Mouse (Mus musculus) forebrain, embryonic 16.5 days (tissue): ENCODE data around the gene Mrps12. TPM values are rescaled to one million over a fixed set of nuclear protein-coding genes. Genes with fewer than 3 reads are reported as not detected.

Experiments
- ATAC-seq: fragments of 200-750 bp; cut with Nextera tagmentation; 2 replicates; pipeline ENCODE4 v1.8.0; 2017; ENCODE audit warnings: mild to moderate bottlenecking, moderate library complexity
- H3K27ac ChIP-seq: fragments of 300-500 bp; sonication (generic); 2 replicates; pipeline ENCODE4 v1.5.1; 2014; ENCODE audit warnings: low read length, control low read depth
- H3K27me3 ChIP-seq: fragments of 300-500 bp; sonication (generic); replicated peaks from 2 replicates; pipeline ENCODE4 v1.6.1; 2014; ENCODE audit warnings: low read length; ENCODE audit not compliant: control insufficient read depth, insufficient read depth
- H3K36me3 ChIP-seq: fragments of 300-500 bp; sonication (generic); 2 replicates; pipeline ENCODE4 v1.6.1; 2014; ENCODE audit not compliant: control insufficient read depth, insufficient read depth
- H3K4me1 ChIP-seq: fragments of 300-500 bp; sonication (generic); replicated peaks from 2 replicates; pipeline ENCODE4 v1.6.1; 2014; ENCODE audit warnings: low read length; ENCODE audit not compliant: control insufficient read depth, insufficient read depth
- H3K4me2 ChIP-seq: fragments of 300-500 bp; sonication (generic); 2 replicates; pipeline ENCODE4 v1.6.1; 2014; ENCODE audit warnings: mild to moderate bottlenecking, low read length, control low read depth
- H3K4me3 ChIP-seq: fragments of 300-500 bp; sonication (generic); replicated peaks from 2 replicates; pipeline ENCODE4 v1.5.1; 2014; ENCODE audit warnings: mild to moderate bottlenecking, low read length, control low read depth
- H3K9ac ChIP-seq: fragments of 300-500 bp; sonication (generic); replicated peaks from 2 replicates; pipeline ENCODE4 v1.6.1; 2014; ENCODE audit warnings: low read depth, low read length, control low read depth
- H3K9me3 ChIP-seq: fragments of 300-500 bp; sonication (generic); 2 replicates; pipeline ENCODE4 v1.6.1; 2016; ENCODE audit warnings: low read length; ENCODE audit not compliant: control insufficient read depth
- WGBS: fragments of 180-500 bp; shearing (Covaris S2); extraction: QIAGEN DNeasy Blood & Tissue Kit; methylation state at CpG from one replicate; pipeline ENCODE4 v1.1.7; 2014; 5-methylcytosine and 5-hydroxymethylcytosine counted together
- polyA plus RNA-seq: library from polyadenylated mRNA; unstranded; fragments of >200 nt; fragmentation: Nextera tagmentation; extraction: Ambion mirVana; gene quantifications from 2 replicates; pipeline ENCODE4 v1.2.1, GENCODE M21; 2015

Gene Mrps12
- polyA plus RNA-seq, 1 experiment from 2014 or later = 105 TPM

- H3K4me2 ChIP-seq = no peak overlapping the region
Observed at GRCm38 (mm10) chr7:28719650-28720049, 22.0 kb downstream of the Mrps12 start.

GRCm38 (mm10) chr7:28719159-28719558 lies 22.5 kb downstream of the Mrps12 start:
- ATAC-seq = no peak
- H3K9ac ChIP-seq = no peak overlapping the region
- H3K9me3 ChIP-seq = no peaks in the 10 kb centered on the region
- no peak overlapping the region for H3K4me3 ChIP-seq
- no peak overlapping the region for H3K4me2 ChIP-seq
- WGBS = 70% methylated on average over 4 of the region's 4 CpGs
- no peaks in the 10 kb centered on the region for H3K36me3 ChIP-seq
- no peak overlapping the region for H3K27ac ChIP-seq
- peaks cover 10% of the 10 kb centered on the region for H3K4me1 ChIP-seq
- no peaks in the 10 kb centered on the region for H3K27me3 ChIP-seq

More at GRCm38 (mm10) chr7:28719650-28720049, 22.0 kb downstream of the Mrps12 start:
- Histone ChIP-seq H3K27me3 (no peaks in the 10 kb centered on the region), H3K27ac (no peak overlapping the region), H3K36me3 (no peaks in the 10 kb centered on the region), H3K9me3 (no peaks in the 10 kb centered on the region), H3K4me1 (peaks cover 10% of the 10 kb centered on the region), H3K9ac (no peak overlapping the region), H3K4me3 (no peak overlapping the region)
- 87% methylated on average over 2 of the region's 2 CpGs for WGBS
- ATAC-seq = no peak

GRCm38 (mm10) chr7:28717726-28718125 lies 23.9 kb downstream of the Mrps12 start:
- Histone ChIP-seq H3K36me3 (no peaks in the 10 kb centered on the region), H3K4me1 (peaks cover 10% of the 10 kb centered on the region), H3K4me2 (no peak overlapping the region), H3K9me3 (no peaks in the 10 kb centered on the region), H3K4me3 (no peak overlapping the region), H3K27ac (no peak overlapping the region), H3K27me3 (no peaks in the 10 kb centered on the region), H3K9ac (no peak overlapping the region)
- 87% methylated on average over 10 of the region's 10 CpGs for WGBS
- ATAC-seq = no peak

GRCm38 (mm10) chr7:28716590-28717281 lies 24.9 kb downstream of the Mrps12 start, which contains the start of gene Fbxo17:
Gene Fbxo17 (plus strand): TSS chr7:28716804.
- no peaks in the 10 kb centered on the region for H3K27me3 ChIP-seq
- no peaks in the 10 kb centered on the region for H3K36me3 ChIP-seq
- 2% methylated on average over 36 of the region's 36 CpGs for WGBS
- H3K9ac ChIP-seq = peak within 1 kb of the TSS; percentile 68
- peak within 1 kb of the TSS; percentile 89 for H3K4me2 ChIP-seq
- ATAC-seq = peak; percentile 52
- H3K4me1 ChIP-seq = peaks cover 10% of the 10 kb centered on the region
- H3K9me3 ChIP-seq = no peaks in the 10 kb centered on the region
- H3K27ac ChIP-seq = no peak within 1 kb of the TSS
- peak within 1 kb of the TSS; percentile 50 for H3K4me3 ChIP-seq

- no peak overlapping the region for H3K4me3 ChIP-seq
- no peaks in the 10 kb centered on the region for H3K9me3 ChIP-seq
- no peak overlapping the region for H3K9ac ChIP-seq
- H3K36me3 ChIP-seq = no peaks in the 10 kb centered on the region
- H3K27ac ChIP-seq = no peak overlapping the region
- 97% methylated on average over 2 of the region's 2 CpGs for WGBS
- H3K27me3 ChIP-seq = no peaks in the 10 kb centered on the region
- H3K4me2 ChIP-seq = no peak overlapping the region
- no peak for ATAC-seq
- H3K4me1 ChIP-seq = peaks cover 10% of the 10 kb centered on the region
Observed at GRCm38 (mm10) chr7:28715598-28715997, 26.0 kb downstream of the Mrps12 start.

GRCm38 (mm10) chr7:28714667-28715066 lies 27.0 kb downstream of the Mrps12 start:
- peaks cover 10% of the 10 kb centered on the region for H3K4me1 ChIP-seq
- no peak overlapping the region for H3K27ac ChIP-seq
- 82% methylated on average over 5 of the region's 5 CpGs for WGBS
- H3K9ac ChIP-seq = no peak overlapping the region
- no peak for ATAC-seq
- H3K36me3 ChIP-seq = no peaks in the 10 kb centered on the region
- no peak overlapping the region for H3K4me3 ChIP-seq
- H3K4me2 ChIP-seq = no peak overlapping the region
- no peaks in the 10 kb centered on the region for H3K27me3 ChIP-seq
- no peaks in the 10 kb centered on the region for H3K9me3 ChIP-seq

GRCm38 (mm10) chr7:28710962-28711361 lies 30.7 kb downstream of the Mrps12 start:
- no peak overlapping the region for H3K4me3 ChIP-seq
- H3K27ac ChIP-seq = no peak overlapping the region
- ATAC-seq = no peak
- WGBS = 64% methylated on average over 3 of the region's 3 CpGs
- no peaks in the 10 kb centered on the region for H3K27me3 ChIP-seq
- no peak overlapping the region for H3K4me2 ChIP-seq
- no peaks in the 10 kb centered on the region for H3K36me3 ChIP-seq
- no peaks in the 10 kb centered on the region for H3K9me3 ChIP-seq
- no peak overlapping the region for H3K9ac ChIP-seq
- no peaks in the 10 kb centered on the region for H3K4me1 ChIP-seq

GRCm38 (mm10) chr7:28709454-28709853 lies 32.2 kb downstream of the Mrps12 start:
- Histone ChIP-seq H3K9me3 (no peaks in the 10 kb centered on the region), H3K4me2 (no peak overlapping the region), H3K4me1 (no peaks in the 10 kb centered on the region), H3K27me3 (no peaks in the 10 kb centered on the region), H3K4me3 (no peak overlapping the region), H3K36me3 (no peaks in the 10 kb centered on the region), H3K9ac (no peak overlapping the region), H3K27ac (no peak overlapping the region)
- ATAC-seq = no peak

- Histone ChIP-seq H3K4me2 (no peak overlapping the region), H3K9me3 (no peaks in the 10 kb centered on the region), H3K27ac (no peak overlapping the region), H3K4me1 (no peaks in the 10 kb centered on the region), H3K27me3 (no peaks in the 10 kb centered on the region), H3K4me3 (no peak overlapping the region), H3K9ac (no peak overlapping the region), H3K36me3 (no peaks in the 10 kb centered on the region)
- WGBS = 82% methylated on average over 9 of the region's 9 CpGs
- no peak for ATAC-seq
Observed at GRCm38 (mm10) chr7:28702601-28703143, 38.9 kb downstream of the Mrps12 start.
